Mouse (Mus musculus) olfactory bulb, adult 2 months (tissue): Measurements from ENCODE around the gene Rnf5.

ENCODE experiments used
- CTCF ChIP-seq: fragments of 200-500 bp; IDR thresholded peaks from 2 replicates; pipeline ENCODE4 v1.5.1; 2012; ENCODE audit warnings: low read depth, mild to moderate bottlenecking, low read length, moderate library complexity; ENCODE audit not compliant: insufficient read depth
- POLR2A ChIP-seq: fragments of 200-500 bp; IDR thresholded peaks from 2 replicates; pipeline ENCODE4 v1.6.1; 2012; ENCODE audit warnings: mild to moderate bottlenecking, low read depth, low read length, moderate library complexity; ENCODE audit not compliant: insufficient read depth

GRCm38 (mm10) chr17:34643379-34643778 lies 39.9 kb upstream of the Rnf5 start:
- TF ChIP-seq POLR2A (no peak), CTCF (no peak)
